Mouse (Mus musculus) kidney, embryonic 14.5 days (tissue): ENCODE data around the gene Gm4952. TPM values are rescaled to one million over a fixed set of nuclear protein-coding genes. Genes with fewer than 3 reads are reported as not detected.
"Not testable (repeated sequence)": the region's sequence is repeated elsewhere in the genome, so short reads cannot be mapped to it uniquely, and the experiment has no call there.

ENCODE experiments used
- ATAC-seq: fragments of 200-750 bp; cut with Nextera tagmentation; 2 replicates; pipeline ENCODE4 v1.8.0; 2017; ENCODE audit warnings: moderate number of reproducible peaks, mild to moderate bottlenecking, moderate TSS enrichment, moderate library complexity; ENCODE audit not compliant: low FRiP score, low TSS enrichment
- H3K27ac ChIP-seq: fragments of 300-500 bp; sonication (generic); 2 replicates; pipeline ENCODE4 v1.5.1; 2014; ENCODE audit warnings: low read depth, mild to moderate bottlenecking, low read length, moderate library complexity, mixed read lengths
- H3K27me3 ChIP-seq: fragments of 300-500 bp; sonication (generic); 2 replicates; pipeline ENCODE4 v1.6.1; 2014; ENCODE audit warnings: mild to moderate bottlenecking, low read length; ENCODE audit not compliant: control insufficient read depth, insufficient read depth
- H3K36me3 ChIP-seq: fragments of 300-500 bp; sonication (generic); 2 replicates; pipeline ENCODE4 v1.6.1; 2014; ENCODE audit warnings: low read length, mixed read lengths; ENCODE audit not compliant: control insufficient read depth, insufficient read depth
- H3K4me1 ChIP-seq: fragments of 300-500 bp; sonication (generic); 2 replicates; pipeline ENCODE4 v1.6.1; 2014; ENCODE audit warnings: low read length, mixed read lengths; ENCODE audit not compliant: control insufficient read depth, insufficient read depth
- H3K4me2 ChIP-seq: fragments of 300-500 bp; sonication (generic); replicated peaks from 2 replicates; pipeline ENCODE4 v1.6.1; 2014; ENCODE audit warnings: low read depth, mild to moderate bottlenecking, low read length
- H3K4me3 ChIP-seq: fragments of 300-500 bp; sonication (generic); 2 replicates; pipeline ENCODE4 v1.5.1; 2014; ENCODE audit warnings: mild to moderate bottlenecking, low read length
- H3K9ac ChIP-seq: fragments of 300-500 bp; sonication (generic); 2 replicates; pipeline ENCODE4 v1.6.1; 2014; ENCODE audit warnings: low read depth, mild to moderate bottlenecking, low read length, moderate library complexity
- H3K9me3 ChIP-seq: fragments of 300-500 bp; sonication (generic); 2 replicates; pipeline ENCODE4 v1.6.1; 2016; ENCODE audit warnings: low read length; ENCODE audit not compliant: control insufficient read depth
- WGBS: fragments of 180-500 bp; shearing (Covaris S2); extraction: QIAGEN DNeasy Blood & Tissue Kit; methylation state at CpG from one replicate; pipeline ENCODE4 v1.1.7; 2014; 5-methylcytosine and 5-hydroxymethylcytosine counted together
- polyA plus RNA-seq: library from polyadenylated mRNA; unstranded; fragments of >200 nt; fragmentation: Nextera tagmentation; extraction: Ambion mirVana; gene quantifications from 2 replicates; pipeline ENCODE4 v1.2.1, GENCODE M21; 2014

Gm4952 gene
- polyA plus RNA-seq, 1 experiment from 2014 or later = 0.09 TPM

DNA sequence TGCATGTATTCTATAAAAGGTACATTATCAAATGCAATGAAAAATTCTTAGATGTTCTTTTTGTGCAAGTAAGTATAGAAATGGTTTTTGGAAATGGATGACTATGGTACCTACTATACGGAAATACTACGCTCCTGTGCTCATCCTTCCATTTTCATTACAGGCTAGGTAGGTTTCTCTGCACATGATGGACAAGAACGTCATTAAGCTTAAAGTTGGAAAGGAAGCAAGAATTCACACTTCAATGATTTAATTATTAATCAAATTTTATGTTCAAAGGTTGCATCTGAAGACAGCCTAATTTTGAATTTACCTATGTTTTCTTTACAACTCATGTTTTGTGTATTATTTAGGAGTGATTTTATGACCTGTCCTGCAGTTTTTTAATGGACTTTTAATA lies 34.5 kb downstream of the Gm4952 start:
- H3K36me3 ChIP-seq = no peaks in the 10 kb centered on the region
- no peak overlapping the region for H3K4me2 ChIP-seq
- no peaks in the 10 kb centered on the region for H3K4me1 ChIP-seq
- no peaks in the 10 kb centered on the region for H3K9me3 ChIP-seq
- H3K27ac ChIP-seq = no peak overlapping the region
- ATAC-seq = no peak
- H3K27me3 ChIP-seq = no peaks in the 10 kb centered on the region
- H3K4me3 ChIP-seq = no peak overlapping the region
- no peak overlapping the region for H3K9ac ChIP-seq
- 88% methylated on average over 3 of the region's 3 CpGs for WGBS

DNA sequence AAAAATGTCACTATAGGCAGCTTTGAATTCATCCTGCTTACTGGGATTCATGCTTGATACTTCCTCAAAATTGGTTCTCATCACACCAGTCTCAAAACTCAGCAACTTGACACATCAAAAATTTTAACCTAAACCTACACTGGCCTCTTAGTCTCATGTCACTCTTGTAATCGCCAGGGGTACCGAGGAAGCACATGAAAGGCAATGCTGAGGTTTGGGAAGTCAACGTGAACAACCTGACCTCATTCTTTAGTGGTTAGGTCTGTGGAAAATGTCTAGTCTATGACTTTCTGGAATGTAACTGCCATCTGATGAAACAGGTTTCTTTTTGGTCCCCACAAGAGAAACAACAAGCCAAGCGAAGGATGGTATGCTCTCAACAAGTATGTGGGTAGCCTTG lies 35.2 kb downstream of the Gm4952 start:
- H3K27me3 ChIP-seq = no peaks in the 10 kb centered on the region
- no peak overlapping the region for H3K27ac ChIP-seq
- WGBS = 94% methylated on average over 4 of the region's 4 CpGs
- no peak overlapping the region for H3K9ac ChIP-seq
- no peaks in the 10 kb centered on the region for H3K4me1 ChIP-seq
- no peaks in the 10 kb centered on the region for H3K36me3 ChIP-seq
- no peak for ATAC-seq
- H3K4me3 ChIP-seq = no peak overlapping the region
- no peak overlapping the region for H3K4me2 ChIP-seq
- H3K9me3 ChIP-seq = no peaks in the 10 kb centered on the region

DNA sequence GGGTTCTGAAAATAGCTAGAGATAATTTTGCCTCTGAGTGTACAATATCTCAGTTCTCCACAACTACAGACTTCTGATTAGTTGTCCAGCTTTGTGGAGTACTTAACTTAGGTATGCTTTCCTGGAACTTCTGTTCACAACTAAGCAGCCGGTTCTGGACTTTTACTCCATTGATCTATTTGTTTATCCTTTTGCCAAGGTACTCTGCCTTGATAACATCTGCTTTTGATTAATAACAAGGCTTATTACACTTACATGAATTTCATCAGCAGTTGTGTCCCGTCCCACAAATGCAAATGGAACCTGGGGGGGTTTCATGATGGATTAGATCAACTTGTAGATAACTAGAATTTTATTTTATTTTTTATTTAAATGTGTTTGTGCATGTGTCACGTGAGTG lies 37.1 kb downstream of the Gm4952 start:
- no peaks in the 10 kb centered on the region for H3K9me3 ChIP-seq
- no peaks in the 10 kb centered on the region for H3K27me3 ChIP-seq
- ATAC-seq = no peak
- no peaks in the 10 kb centered on the region for H3K4me1 ChIP-seq
- H3K27ac ChIP-seq = no peak overlapping the region
- no peak overlapping the region for H3K4me2 ChIP-seq
- H3K4me3 ChIP-seq = no peak overlapping the region
- WGBS = 74% methylated on average over 3 of the region's 3 CpGs
- H3K36me3 ChIP-seq = no peaks in the 10 kb centered on the region
- H3K9ac ChIP-seq = no peak overlapping the region

DNA sequence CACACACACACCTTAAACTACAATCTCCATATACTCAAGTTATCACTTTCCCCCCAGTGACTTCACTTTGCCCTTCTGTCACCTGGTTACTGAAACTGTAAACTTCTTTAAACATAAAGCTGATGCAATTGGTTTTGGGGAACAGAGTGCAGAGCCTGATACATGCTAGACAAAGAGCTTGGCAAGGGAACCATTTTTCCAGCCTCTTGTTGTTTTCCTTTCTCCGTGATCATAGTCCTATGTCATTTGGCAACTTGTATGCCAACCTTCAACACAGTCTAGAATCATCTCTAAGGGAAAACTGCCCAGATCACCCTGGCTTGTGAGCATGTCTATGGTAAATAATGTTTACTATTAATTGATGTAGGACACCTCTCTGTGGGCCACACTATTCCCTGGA lies 38.3 kb downstream of the Gm4952 start:
- H3K27me3 ChIP-seq = no peaks in the 10 kb centered on the region
- no peaks in the 10 kb centered on the region for H3K36me3 ChIP-seq
- WGBS = 83% methylated on average over 1 of the region's 1 CpGs
- no peak overlapping the region for H3K9ac ChIP-seq
- no peak for ATAC-seq
- H3K4me3 ChIP-seq = no peak overlapping the region
- no peaks in the 10 kb centered on the region for H3K9me3 ChIP-seq
- no peak overlapping the region for H3K27ac ChIP-seq
- no peak overlapping the region for H3K4me2 ChIP-seq
- H3K4me1 ChIP-seq = no peaks in the 10 kb centered on the region

DNA sequence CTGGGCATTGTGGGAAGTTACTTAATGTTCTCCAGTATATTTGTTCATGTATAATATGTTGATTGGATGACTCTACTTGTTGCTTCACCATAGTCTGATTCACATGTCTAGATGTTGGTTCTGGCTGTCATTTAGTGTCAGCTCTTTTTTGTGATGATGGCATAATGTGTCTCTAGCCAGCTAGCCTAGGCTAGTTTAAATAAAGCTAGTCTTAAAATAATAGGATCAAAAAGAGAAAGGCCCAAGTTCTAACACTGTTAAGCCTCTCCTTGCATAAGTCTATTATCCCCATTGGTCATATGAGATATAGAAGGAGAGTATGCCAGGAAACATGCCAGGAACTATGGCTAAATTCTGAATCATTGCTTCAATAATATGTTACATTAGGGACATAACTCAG lies 49.7 kb downstream of the Gm4952 start:
- Histone ChIP-seq H3K4me1 (no peaks in the 10 kb centered on the region), H3K36me3 (no peaks in the 10 kb centered on the region), H3K27ac (no peak overlapping the region), H3K9ac (no peak overlapping the region), H3K27me3 (no peaks in the 10 kb centered on the region), H3K4me3 (no peak overlapping the region), H3K9me3 (no peaks in the 10 kb centered on the region), H3K4me2 (no peak overlapping the region)
- ATAC-seq = no peak

DNA sequence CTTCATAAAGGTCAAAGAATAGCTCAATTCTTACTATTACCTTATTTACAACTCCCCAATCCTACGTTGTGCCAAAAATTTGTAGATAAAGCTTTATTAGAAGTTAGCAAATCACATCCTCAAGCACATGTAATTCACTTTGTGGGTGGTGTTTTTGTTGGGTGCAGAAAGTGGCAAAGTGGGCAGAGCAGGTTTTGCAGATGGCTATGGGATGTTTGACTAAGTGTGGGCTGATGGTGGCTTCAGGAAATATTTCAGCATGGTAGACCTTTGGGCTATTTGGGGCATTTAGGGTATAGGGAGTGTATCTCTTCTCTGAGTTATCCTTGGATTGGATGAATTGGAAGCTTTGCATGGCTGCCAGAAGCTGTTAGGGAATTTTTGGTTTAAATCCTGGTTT lies 66.4 kb downstream of the Gm4952 start:
- Histone ChIP-seq H3K4me1 (no peaks in the 10 kb centered on the region), H3K27ac (no peak overlapping the region), H3K4me3 (no peak overlapping the region), H3K9me3 (peaks cover 6% of the 10 kb centered on the region; the same call in 1 of the 2 replicates), H3K4me2 (no peak overlapping the region), H3K36me3 (no peaks in the 10 kb centered on the region), H3K9ac (no peak overlapping the region), H3K27me3 (no peaks in the 10 kb centered on the region)
- WGBS = 90% methylated on average over 1 of the region's 1 CpGs
- ATAC-seq = no peak

DNA sequence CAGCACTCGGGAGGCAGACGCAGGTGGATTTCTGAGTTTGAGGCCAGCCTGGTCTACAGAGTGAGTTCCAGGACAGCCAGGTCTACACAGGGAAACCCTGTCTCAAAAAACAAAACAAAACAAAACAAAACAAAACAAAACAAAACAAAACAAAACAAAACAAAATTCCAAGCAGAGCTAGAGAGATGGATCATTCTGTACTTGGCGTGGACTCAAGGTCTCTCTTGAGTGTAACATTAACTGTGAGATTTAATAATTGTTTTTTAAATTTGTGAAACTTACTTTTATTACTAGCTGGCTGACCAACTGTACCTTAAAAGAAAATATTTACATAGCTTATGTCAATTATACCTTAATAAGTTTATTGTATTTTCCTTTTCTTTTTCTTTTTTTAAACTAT lies 68.8 kb downstream of the Gm4952 start:
- not testable (repeated sequence) for H3K9me3 ChIP-seq, H3K27me3 ChIP-seq, H3K27ac ChIP-seq, H3K36me3 ChIP-seq, H3K4me2 ChIP-seq, H3K4me1 ChIP-seq, ATAC-seq, H3K9ac ChIP-seq, H3K4me3 ChIP-seq
- 92% methylated on average over 3 of the region's 3 CpGs for WGBS

DNA sequence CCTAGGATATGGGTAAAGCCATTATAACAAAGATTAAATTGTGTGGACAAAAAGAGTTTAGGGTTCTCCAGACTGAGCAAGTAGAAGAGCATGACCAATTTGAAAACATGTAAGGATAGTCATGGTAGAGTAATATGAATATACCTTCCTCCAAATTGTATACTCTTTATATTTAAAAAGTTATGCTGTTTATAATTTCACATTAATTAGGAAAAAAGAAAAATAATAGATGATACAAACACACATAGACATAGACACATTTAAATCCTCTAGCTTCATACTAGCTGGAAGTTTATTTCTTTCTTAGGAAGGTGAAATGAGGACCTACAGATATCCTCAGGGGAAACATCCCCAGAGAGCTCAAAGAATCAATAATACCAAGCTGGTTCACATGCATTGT lies 70.4 kb downstream of the Gm4952 start, which contains the start of gene Olfr1442:
Olfr1442 (plus strand) TSS at position 301 of the 400 bp plus-strand sequence.
- Histone ChIP-seq H3K4me1 (no peaks in the 10 kb centered on the region), H3K4me3 (no peak within 1 kb of the TSS), H3K36me3 (no peaks in the 10 kb centered on the region), H3K27me3 (no peaks in the 10 kb centered on the region), H3K4me2 (no peak within 1 kb of the TSS), H3K27ac (no peak within 1 kb of the TSS), H3K9me3 (no peaks in the 10 kb centered on the region), H3K9ac (no peak within 1 kb of the TSS)
- ATAC-seq = no peak

DNA sequence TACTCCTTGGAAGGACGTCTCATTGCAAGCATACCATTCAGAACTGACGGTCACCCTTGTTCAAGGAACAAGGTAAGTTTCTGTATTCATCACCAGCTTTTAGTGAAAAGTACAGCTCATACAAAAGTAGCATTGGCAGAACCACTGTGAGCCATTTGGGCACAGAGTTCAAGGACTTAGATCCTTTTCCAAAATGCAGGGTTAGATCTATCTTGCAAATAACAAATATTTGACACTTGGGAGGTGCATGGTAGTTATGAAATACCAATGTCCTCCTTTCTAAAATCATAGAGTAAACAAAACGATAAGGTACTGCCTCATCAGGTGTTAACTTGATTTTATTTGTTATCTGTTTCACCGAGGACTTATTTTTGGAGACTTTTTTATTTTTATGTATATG lies 71.3 kb downstream of the Gm4952 start:
- Histone ChIP-seq H3K9ac (no peak overlapping the region), H3K36me3 (no peaks in the 10 kb centered on the region), H3K27me3 (no peaks in the 10 kb centered on the region), H3K9me3 (no peaks in the 10 kb centered on the region), H3K4me2 (no peak overlapping the region), H3K27ac (no peak overlapping the region), H3K4me1 (no peaks in the 10 kb centered on the region), H3K4me3 (no peak overlapping the region)
- WGBS = 84% methylated on average over 4 of the region's 4 CpGs
- no peak for ATAC-seq

DNA sequence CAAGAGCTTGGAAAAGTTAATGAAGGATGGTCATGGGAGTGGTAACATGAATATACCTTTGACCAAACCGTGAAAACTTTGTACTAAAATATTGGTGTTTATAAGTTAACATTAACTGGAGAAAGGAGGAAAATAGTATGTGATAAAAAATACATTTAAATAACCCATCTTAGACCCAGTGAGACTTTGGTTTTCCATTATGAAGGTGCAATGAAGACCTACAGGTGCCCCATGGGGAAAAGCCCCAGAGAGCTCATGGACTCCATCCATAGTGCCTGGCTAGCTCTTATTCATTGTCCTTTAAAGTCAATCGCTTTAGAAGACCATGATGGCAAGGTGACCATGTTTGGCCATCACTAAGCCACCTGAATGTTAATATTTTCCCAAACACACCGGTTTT lies 78.0 kb downstream of the Gm4952 start, which contains the start of gene Olfr1443:
Olfr1443 (plus strand) TSS at position 301 of the 400 bp plus-strand sequence.
- Histone ChIP-seq H3K4me1 (no peaks in the 10 kb centered on the region), H3K4me2 (no peak within 1 kb of the TSS), H3K27ac (no peak within 1 kb of the TSS), H3K4me3 (no peak within 1 kb of the TSS), H3K36me3 (no peaks in the 10 kb centered on the region), H3K27me3 (no peaks in the 10 kb centered on the region), H3K9me3 (no peaks in the 10 kb centered on the region), H3K9ac (no peak within 1 kb of the TSS)
- no peak for ATAC-seq
- 76% methylated on average over 3 of the region's 3 CpGs for WGBS
